Mouse (Mus musculus) heart, embryonic 14.5 days (tissue): ENCODE data around the gene Gm49352. TPM values are rescaled to one million over a fixed set of nuclear protein-coding genes. Genes with fewer than 3 reads are reported as not detected.
"Not testable (repeated sequence)": the region's sequence is repeated elsewhere in the genome, so short reads cannot be mapped to it uniquely, and the experiment has no call there.

Source experiments
- ATAC-seq: fragments of 200-750 bp; cut with Nextera tagmentation; 2 replicates; pipeline ENCODE4 v1.8.0; 2017; ENCODE audit warnings: low read depth, moderate TSS enrichment; ENCODE audit not compliant: insufficient number of reproducible peaks, insufficient read depth, low FRiP score
- H3K27ac ChIP-seq, 2 experiments: fragments of 200-500 bp in 1 of 2; fragments of 300-500 bp in 1 of 2; sonication (generic) in 1 of 2; replicated peaks in 1 of 2; 2 replicates each; pipeline ENCODE4 v1.5.1; 2012 to 2014; ENCODE audit warnings: low read depth in 2 of 2, low read length in 2 of 2, control low read depth in 1 of 2, mild to moderate bottlenecking in 1 of 2, mixed read lengths in 1 of 2; ENCODE audit not compliant: control insufficient read depth in 1 of 2, insufficient read depth in 1 of 2
- H3K27me3 ChIP-seq: fragments of 300-500 bp; sonication (generic); 2 replicates; pipeline ENCODE4 v1.6.1; 2014; ENCODE audit warnings: mild to moderate bottlenecking, low read length, control low read depth; ENCODE audit not compliant: control insufficient read depth, insufficient read depth
- H3K36me3 ChIP-seq: fragments of 300-500 bp; sonication (generic); 2 replicates; pipeline ENCODE4 v1.6.1; 2014; ENCODE audit warnings: mild to moderate bottlenecking, control low read depth, low read length, mixed read lengths; ENCODE audit not compliant: control insufficient read depth, insufficient read depth
- H3K4me1 ChIP-seq, 2 experiments: fragments of 200-500 bp in 1 of 2; fragments of 300-500 bp in 1 of 2; sonication (generic) in 1 of 2; 2 replicates each; pipeline ENCODE4 v1.6.1; 2012 to 2014; ENCODE audit warnings: low read length in 2 of 2, control low read depth in 1 of 2, mixed read lengths in 1 of 2; ENCODE audit not compliant: control insufficient read depth in 2 of 2, insufficient read depth in 2 of 2
- H3K4me2 ChIP-seq: fragments of 300-500 bp; sonication (generic); 2 replicates; pipeline ENCODE4 v1.6.1; 2014; ENCODE audit warnings: mild to moderate bottlenecking, low read length
- H3K4me3 ChIP-seq, 2 experiments: fragments of 200-500 bp in 1 of 2; fragments of 300-500 bp in 1 of 2; sonication (generic) in 1 of 2; 2 replicates each; pipeline ENCODE4 v1.5.1; 2012 to 2014; ENCODE audit warnings: low read length in 2 of 2, mild to moderate bottlenecking in 2 of 2, control low read depth in 1 of 2, low read depth in 1 of 2, moderate library complexity in 1 of 2; ENCODE audit not compliant: control insufficient read depth in 1 of 2, insufficient read depth in 1 of 2
- H3K9ac ChIP-seq: fragments of 300-500 bp; sonication (generic); 2 replicates; pipeline ENCODE4 v1.6.1; 2014; ENCODE audit warnings: mild to moderate bottlenecking, low read length
- H3K9me3 ChIP-seq: fragments of 300-500 bp; sonication (generic); 2 replicates; pipeline ENCODE4 v1.6.1; 2016; ENCODE audit warnings: low read length, control low read depth; ENCODE audit not compliant: control insufficient read depth
- WGBS: fragments of 180-500 bp; shearing (Covaris S2); extraction: QIAGEN DNeasy Blood & Tissue Kit; methylation state at CpG from one replicate; pipeline ENCODE4 v1.1.7; 2014; 5-methylcytosine and 5-hydroxymethylcytosine counted together
- polyA plus RNA-seq: library from polyadenylated mRNA; unstranded; fragments of >200 nt; fragmentation: Nextera tagmentation; extraction: Ambion mirVana; gene quantifications from 2 replicates; pipeline ENCODE4 v1.2.1, GENCODE M21; 2014

Gm49352 gene
- not detected in 2 replicates for polyA plus RNA-seq

DNA sequence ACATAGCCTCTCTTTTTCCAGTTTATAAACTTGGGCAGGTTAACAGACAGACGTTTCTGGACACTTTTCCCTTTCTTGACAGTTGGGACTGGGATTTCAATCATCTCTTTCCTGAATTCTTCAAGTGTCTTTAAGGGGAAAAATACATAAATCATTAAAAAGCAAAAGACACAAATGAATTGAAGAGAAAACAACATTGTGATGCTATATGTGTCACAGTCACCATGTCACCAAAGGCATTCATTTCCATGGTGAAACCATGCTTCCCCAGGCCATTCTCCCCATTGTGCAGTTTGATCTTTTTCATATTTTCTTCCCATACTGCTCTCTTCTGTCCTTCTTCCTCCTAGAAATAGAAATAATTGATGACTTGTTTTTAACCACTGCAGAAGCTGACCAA lies at the start of gene Gm49352:
Gene Gm49352, minus strand, starts transcription at position 101 of the 400 bp plus-strand sequence.
- H3K36me3 ChIP-seq, H3K27ac ChIP-seq, ATAC-seq, H3K4me1 ChIP-seq, H3K9ac ChIP-seq, H3K27me3 ChIP-seq, H3K4me3 ChIP-seq, H3K4me2 ChIP-seq: not testable (repeated sequence)
- H3K9me3 ChIP-seq: 0 out of 2 replicates have a peak, but pooled peaks cover 18% of the 10 kb centered on the region
- 26% methylated on average over 1 of the region's 1 CpGs for WGBS

DNA sequence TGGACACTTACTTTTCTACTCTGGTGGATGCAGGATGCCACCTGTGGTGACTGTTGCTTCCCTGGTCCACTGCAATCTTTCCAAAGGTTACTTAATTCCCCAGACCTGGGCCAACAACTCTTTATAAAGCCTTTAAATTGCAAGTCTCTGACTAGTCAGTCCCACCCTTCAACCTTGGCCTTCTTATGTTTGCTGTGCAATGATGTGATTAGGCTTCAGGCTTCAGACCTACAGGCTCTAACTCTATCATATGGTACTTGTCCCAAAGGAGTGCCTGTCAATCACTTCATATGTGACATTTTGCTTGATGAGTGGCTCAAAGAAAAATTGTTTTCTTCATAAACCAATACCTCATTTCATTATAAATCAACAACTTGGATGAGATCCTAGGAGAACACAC lies 2.1 kb upstream of the Gm49352 start, which contains the start of gene Cts3:
Gene Cts3, minus strand, starts transcription at position 101 of the 400 bp plus-strand sequence.
- H3K4me2 ChIP-seq: no peak within 1 kb of the TSS
- no peak within 1 kb of the TSS for H3K9ac ChIP-seq
- H3K4me3 ChIP-seq: no peak within 1 kb of the TSS
- H3K9me3 ChIP-seq: 0 out of 2 replicates have a peak, but pooled peaks cover 18% of the 10 kb centered on the region
- H3K36me3 ChIP-seq: no peaks in the 10 kb centered on the region
- H3K27me3 ChIP-seq: no peaks in the 10 kb centered on the region
- ATAC-seq: no peak
- H3K27ac ChIP-seq: no peak within 1 kb of the TSS
- no peaks in the 10 kb centered on the region for H3K4me1 ChIP-seq

DNA sequence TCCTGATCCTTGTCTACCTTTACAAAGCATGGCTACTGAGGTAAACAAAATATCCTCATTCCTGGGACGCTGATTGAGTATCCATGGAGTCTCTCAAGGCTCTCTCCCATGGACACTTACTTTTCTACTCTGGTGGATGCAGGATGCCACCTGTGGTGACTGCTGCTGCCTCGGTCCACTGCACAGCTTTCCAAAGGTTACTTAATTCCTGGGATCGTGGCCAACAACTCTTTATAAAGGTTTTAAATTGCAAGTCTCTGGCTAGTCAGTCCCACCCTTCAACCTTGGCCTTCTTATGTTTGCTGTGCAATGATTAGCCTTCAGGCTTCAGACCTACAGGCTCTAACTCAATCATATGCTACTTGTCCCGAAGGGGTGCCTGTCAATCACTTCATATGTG lies 26.3 kb downstream of the Gm49352 start, which contains the start of gene Ctsm:
Gene Ctsm, minus strand, starts transcription at position 209 of the 400 bp plus-strand sequence.
- WGBS: 62% methylated on average over 4 of the region's 4 CpGs
- peaks cover 18% of the 10 kb centered on the region; the same call in 1 of the 2 replicates for H3K9me3 ChIP-seq
- H3K4me2 ChIP-seq: no peak within 1 kb of the TSS

More for the DNA sequence above, 26.3 kb downstream of the Gm49352 start, which contains the start of gene Ctsm:
- H3K9ac ChIP-seq: no peak within 1 kb of the TSS
- no peak for ATAC-seq
- H3K4me3 ChIP-seq: no peak within 1 kb of the TSS
- no peak within 1 kb of the TSS for H3K27ac ChIP-seq
- H3K4me1 ChIP-seq: no peaks in the 10 kb centered on the region
- H3K27me3 ChIP-seq: no peaks in the 10 kb centered on the region
- no peaks in the 10 kb centered on the region for H3K36me3 ChIP-seq

Other genes starting within 250 kb of the Gm49352 start
- not detected in 2 replicates for gene Cts7, start 210.0 kb downstream of the Gm49352 start, polyA plus RNA-seq
- not detected in 2 replicates for gene Ctsm, start 26.3 kb downstream of the Gm49352 start, polyA plus RNA-seq
- not detected in 2 replicates for gene Cts3, start 2.0 kb upstream of the Gm49352 start, polyA plus RNA-seq